Mouse (Mus musculus): ENCODE results near the gene Gm21954. TPM values are rescaled to one million over a fixed set of nuclear protein-coding genes. Genes with fewer than 3 reads are reported as not detected.

The Gm21954 gene
- total and polyA plus RNA-seq, 2 experiments from 2014 or later = not detected

DNA sequence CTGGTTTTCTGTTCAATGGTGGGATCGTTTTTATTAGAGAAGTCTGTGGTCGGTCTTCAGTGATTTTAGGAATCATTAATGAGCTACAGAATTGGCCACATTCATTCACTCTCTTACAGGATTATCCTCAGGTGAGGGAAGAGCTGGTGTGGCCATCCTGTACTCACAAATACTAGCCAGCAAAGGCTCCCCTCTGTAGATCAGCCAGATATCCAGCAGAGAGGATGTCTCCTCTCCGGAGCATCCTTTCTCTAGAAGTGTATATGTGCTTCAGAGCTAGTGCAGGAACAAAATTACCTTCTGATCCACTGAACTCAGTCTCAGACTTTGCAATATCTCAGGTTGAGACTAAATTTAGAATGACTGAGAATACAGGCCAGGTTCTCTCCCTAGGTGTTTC is 7.8 kb downstream of the Gm21954 start:
- no peak for ATAC-seq
- Histone ChIP-seq H3K36me3 (ENCODE audit: insufficient read depth) (no peaks in the 10 kb centered on the region; the same call in 1 of the 2 replicates), H3K9me3 (ENCODE audit: low read length) (no peaks in the 10 kb centered on the region), H3K4me2 (ENCODE audit: low read depth) (peak overlapping the region; percentile 52), H3K9ac (peak overlapping the region; percentile 33), H3K27me3 (ENCODE audit: insufficient read depth, low read length) (no peaks in the 10 kb centered on the region), H3K4me3 (ENCODE audit: low read depth, low read length) (0 out of 2 replicates have a peak overlapping the region, but pooled peaks have one; percentile 2), H3K27ac (ENCODE audit: low read depth, low read length) (no peak overlapping the region), H3K4me1 (ENCODE audit: insufficient read depth) (peaks cover 16% of the 10 kb centered on the region; the same call in 1 of the 2 replicates)
- 34% methylated on average over 3 of the region's 3 CpGs for WGBS
- no peak for DNase-seq
- no peak for TF ChIP-seq CTCF (IDR thresholded peaks at IDR 0.05; ENCODE audit: low read depth)

GRCm38 (mm10) chr3:55462904-55463668 is 8.9 kb downstream of the Gm21954 start:
- ATAC-seq = no peak
- no peaks in the 10 kb centered on the region for H3K9me3 ChIP-seq (ENCODE audit: low read length)
- DNase-seq = no peak
- WGBS = 76% methylated on average over 4 of the region's 4 CpGs
- H3K27ac ChIP-seq (ENCODE audit: low read depth, low read length) = peak overlapping the region; percentile 21
- H3K36me3 ChIP-seq (ENCODE audit: insufficient read depth) = no peaks in the 10 kb centered on the region; the same call in 1 of the 2 replicates
- TF ChIP-seq CTCF (IDR thresholded peaks at IDR 0.05; ENCODE audit: low read depth) = no peak
- H3K4me3 ChIP-seq (ENCODE audit: low read depth, low read length) = 0 out of 2 replicates have a peak overlapping the region, but pooled peaks have one; percentile 5
- H3K27me3 ChIP-seq (ENCODE audit: insufficient read depth, low read length) = no peaks in the 10 kb centered on the region
- H3K9ac ChIP-seq = peak overlapping the region; percentile 14; the same call in 1 of the 2 replicates
- H3K4me1 ChIP-seq (ENCODE audit: insufficient read depth) = peaks cover 16% of the 10 kb centered on the region; the same call in 1 of the 2 replicates
- peak overlapping the region; percentile 52 for H3K4me2 ChIP-seq (ENCODE audit: low read depth)

- under 1% methylated on average over 17 of the region's 17 CpGs for WGBS
- ATAC-seq = peak; percentile 98
Observed at GRCm38 (mm10) chr3:55461685-55462655, 10.0 kb downstream of the Gm21954 start.

DNA sequence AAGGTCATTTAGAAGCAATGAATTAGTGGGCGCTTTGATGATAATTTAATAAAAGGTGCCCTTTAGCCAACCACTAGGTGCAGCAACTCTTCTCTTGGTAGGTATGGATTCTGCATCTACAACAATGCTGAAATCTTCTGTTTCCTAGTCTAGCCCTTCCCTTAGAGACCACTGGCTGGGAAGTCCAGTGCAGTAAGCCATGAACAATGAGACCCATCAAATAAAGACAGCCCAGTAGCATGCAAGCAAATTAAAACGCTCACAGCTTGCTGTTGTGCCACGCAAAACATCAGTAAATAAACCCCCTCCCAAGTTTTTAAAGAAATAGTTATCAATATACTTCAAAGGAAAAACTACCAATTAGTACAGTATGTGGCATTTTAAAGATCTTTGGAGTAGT is 10.9 kb downstream of the Gm21954 start:
- Histone ChIP-seq H3K27ac (ENCODE audit: low read depth, low read length) (peak overlapping the region; percentile 89), H3K4me1 (ENCODE audit: insufficient read depth) (peaks cover 16% of the 10 kb centered on the region; the same call in 1 of the 2 replicates), H3K27me3 (ENCODE audit: insufficient read depth, low read length) (no peaks in the 10 kb centered on the region), H3K9ac (no peak overlapping the region), H3K4me3 (ENCODE audit: low read depth, low read length) (no peak overlapping the region), H3K4me2 (ENCODE audit: low read depth) (peak overlapping the region; percentile 52), H3K36me3 (ENCODE audit: insufficient read depth) (no peaks in the 10 kb centered on the region; the same call in 1 of the 2 replicates), H3K9me3 (ENCODE audit: low read length) (no peaks in the 10 kb centered on the region)
- ATAC-seq (no peak), DNase-seq (no peak)
- no peak for TF ChIP-seq CTCF (IDR thresholded peaks at IDR 0.05; ENCODE audit: low read depth)
- WGBS = 31% methylated on average over 3 of the region's 3 CpGs

More at GRCm38 (mm10) chr3:55461685-55462655, 10.0 kb downstream of the Gm21954 start:
- H3K9ac ChIP-seq = peak overlapping the region; percentile 46
- peak; percentile 87 for DNase-seq
- H3K36me3 ChIP-seq (ENCODE audit: insufficient read depth) = no peaks in the 10 kb centered on the region; the same call in 1 of the 2 replicates
- H3K9me3 ChIP-seq (ENCODE audit: low read length) = no peaks in the 10 kb centered on the region
- H3K27ac ChIP-seq (ENCODE audit: low read depth, low read length) = peak overlapping the region; percentile 89
- no peak for TF ChIP-seq CTCF (IDR thresholded peaks at IDR 0.05; ENCODE audit: low read depth)
- H3K4me1 ChIP-seq (ENCODE audit: insufficient read depth) = peaks cover 16% of the 10 kb centered on the region; the same call in 1 of the 2 replicates
- peak overlapping the region; percentile 30 for H3K4me3 ChIP-seq (ENCODE audit: low read depth, low read length)
- peak overlapping the region; percentile 52 for H3K4me2 ChIP-seq (ENCODE audit: low read depth)
- no peaks in the 10 kb centered on the region for H3K27me3 ChIP-seq (ENCODE audit: insufficient read depth, low read length)

GRCm38 (mm10) chr3:55452464-55452863 is 19.5 kb downstream of the Gm21954 start:
- Histone ChIP-seq H3K9ac (no peak overlapping the region), H3K27me3 (ENCODE audit: insufficient read depth, low read length) (no peaks in the 10 kb centered on the region), H3K9me3 (ENCODE audit: low read length) (no peaks in the 10 kb centered on the region), H3K36me3 (ENCODE audit: insufficient read depth) (peaks cover 12% of the 10 kb centered on the region; the same call in 1 of the 2 replicates), H3K4me2 (ENCODE audit: low read depth) (no peak overlapping the region), H3K4me1 (ENCODE audit: insufficient read depth) (no peaks in the 10 kb centered on the region; the same call in 1 of the 2 replicates), H3K4me3 (ENCODE audit: low read depth, low read length) (no peak overlapping the region), H3K27ac (ENCODE audit: low read depth, low read length) (no peak overlapping the region)
- no peak for DNase-seq
- no peak for ATAC-seq
- no peak for TF ChIP-seq CTCF (IDR thresholded peaks at IDR 0.05; ENCODE audit: low read depth)
- WGBS = 92% methylated on average over 2 of the region's 2 CpGs

DNA sequence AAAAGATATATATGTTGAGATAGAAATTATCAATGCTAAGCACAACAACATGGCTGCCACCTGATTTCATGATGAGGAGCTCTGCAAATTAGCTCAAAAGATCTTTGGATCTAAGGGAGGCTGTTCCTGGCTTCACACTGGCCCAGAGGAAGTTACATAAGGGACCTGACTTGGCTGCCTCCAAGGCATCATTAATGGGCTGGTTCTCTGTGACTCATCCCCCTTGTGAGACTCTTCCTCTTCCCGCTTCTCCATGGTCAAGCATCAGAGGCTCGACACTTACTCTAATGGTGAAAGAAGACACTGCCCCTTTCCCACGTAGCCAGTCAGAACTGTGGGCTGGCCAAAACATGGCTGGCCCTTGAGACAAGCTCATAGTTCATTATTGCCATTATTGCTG is 20.1 kb downstream of the Gm21954 start:
- Histone ChIP-seq H3K36me3 (ENCODE audit: insufficient read depth) (peaks cover 12% of the 10 kb centered on the region; the same call in 1 of the 2 replicates), H3K9me3 (ENCODE audit: low read length) (no peaks in the 10 kb centered on the region), H3K9ac (no peak overlapping the region), H3K4me3 (ENCODE audit: low read depth, low read length) (no peak overlapping the region), H3K4me2 (ENCODE audit: low read depth) (no peak overlapping the region), H3K27ac (ENCODE audit: low read depth, low read length) (no peak overlapping the region), H3K4me1 (ENCODE audit: insufficient read depth) (no peaks in the 10 kb centered on the region; the same call in 1 of the 2 replicates), H3K27me3 (ENCODE audit: insufficient read depth, low read length) (no peaks in the 10 kb centered on the region)
- DNase-seq = no peak
- ATAC-seq = no peak
- TF ChIP-seq CTCF (IDR thresholded peaks at IDR 0.05; ENCODE audit: low read depth) = no peak
- 92% methylated on average over 3 of the region's 3 CpGs for WGBS
